Mouse (Mus musculus) kidney, postnatal 0 days (tissue): Measurements from ENCODE around the gene Nfe2l2. TPM values are rescaled to one million over a fixed set of nuclear protein-coding genes. Genes with fewer than 3 reads are reported as not detected.

Experiments
- ATAC-seq: fragments of 200-750 bp; cut with Nextera tagmentation; replicated peaks from 2 replicates; pipeline ENCODE4 v1.8.0; 2017; ENCODE audit warnings: low read depth, moderate number of reproducible peaks, moderate TSS enrichment, moderate library complexity; ENCODE audit not compliant: low FRiP score
- DNase-seq: peaks from one replicate; pipeline ENCODE4 v3.0.0-alpha.2; 2016; ENCODE audit warnings: low spot score
- H3K27ac ChIP-seq: fragments of 300-500 bp; sonication (generic); 2 replicates; pipeline ENCODE4 v1.5.1; 2014; ENCODE audit warnings: mild to moderate bottlenecking
- H3K27me3 ChIP-seq: fragments of 300-500 bp; sonication (generic); 2 replicates; pipeline ENCODE4 v1.6.1; 2014; ENCODE audit warnings: low read length, mixed read lengths; ENCODE audit not compliant: insufficient read depth
- H3K36me3 ChIP-seq: fragments of 300-500 bp; sonication (generic); 2 replicates; pipeline ENCODE4 v1.6.1; 2014; ENCODE audit warnings: low read length, mixed read lengths; ENCODE audit not compliant: insufficient read depth
- H3K4me1 ChIP-seq: fragments of 300-500 bp; sonication (generic); replicated peaks from 2 replicates; pipeline ENCODE4 v1.6.1; 2014; ENCODE audit warnings: antibody characterized with exemption, low read length, mixed read lengths; ENCODE audit not compliant: insufficient read depth
- H3K4me2 ChIP-seq: fragments of 300-500 bp; sonication (generic); 2 replicates; pipeline ENCODE4 v1.6.1; 2014; ENCODE audit warnings: mild to moderate bottlenecking, low read length, moderate library complexity, mixed read lengths
- H3K4me3 ChIP-seq: fragments of 300-500 bp; sonication (generic); replicated peaks from 2 replicates; pipeline ENCODE4 v1.5.1; 2014; ENCODE audit warnings: low read depth, low read length
- H3K9ac ChIP-seq: fragments of 300-500 bp; sonication (generic); 2 replicates; pipeline ENCODE4 v1.6.1; 2014; ENCODE audit warnings: low read depth, low read length
- H3K9me3 ChIP-seq: fragments of 300-500 bp; sonication (generic); replicated peaks from 2 replicates; pipeline ENCODE4 v1.6.1; 2016; ENCODE audit warnings: low read length, inconsistent platforms, mixed read lengths
- CTCF ChIP-seq: IDR thresholded peaks from 2 replicates; pipeline ENCODE4 v1.5.1; 2016; ENCODE audit warnings: antibody characterized with exemption, low read depth, mild to moderate bottlenecking, moderate library complexity
- WGBS: fragments of 180-500 bp; shearing (Covaris S2); extraction: QIAGEN DNeasy Blood & Tissue Kit; methylation state at CpG from one replicate; pipeline ENCODE4 v1.1.7; 2014; 5-methylcytosine and 5-hydroxymethylcytosine counted together
- polyA plus RNA-seq: library from polyadenylated mRNA; unstranded; fragments of >200 nt; fragmentation: Nextera tagmentation; extraction: Ambion mirVana; gene quantifications from 2 replicates; pipeline ENCODE4 v1.2.1, GENCODE M21; 2015

The Nfe2l2 gene
- polyA plus RNA-seq, 1 experiment from 2014 or later: 96.6 TPM

GRCm38 (mm10) chr2:75714766-75715165 lies 10.3 kb upstream of the Nfe2l2 start:
- Histone ChIP-seq H3K4me3 (no peak overlapping the region), H3K4me1 (no peaks in the 10 kb centered on the region), H3K36me3 (no peaks in the 10 kb centered on the region), H3K27ac (no peak overlapping the region), H3K4me2 (no peak overlapping the region), H3K9ac (no peak overlapping the region), H3K27me3 (no peaks in the 10 kb centered on the region), H3K9me3 (no peaks in the 10 kb centered on the region)
- 47% methylated on average over 4 of the region's 4 CpGs for WGBS
- no peak for ATAC-seq
- no peak for DNase-seq
- no peak for TF ChIP-seq CTCF

GRCm38 (mm10) chr2:75713083-75713482 lies 8.6 kb upstream of the Nfe2l2 start:
- no peak overlapping the region for H3K4me2 ChIP-seq
- DNase-seq (no peak), ATAC-seq (no peak)
- H3K9me3 ChIP-seq: no peaks in the 10 kb centered on the region
- no peaks in the 10 kb centered on the region for H3K36me3 ChIP-seq
- no peak overlapping the region for H3K9ac ChIP-seq
- 84% methylated on average over 3 of the region's 3 CpGs for WGBS
- no peaks in the 10 kb centered on the region for H3K27me3 ChIP-seq
- H3K4me1 ChIP-seq: no peaks in the 10 kb centered on the region
- H3K4me3 ChIP-seq: no peak overlapping the region
- H3K27ac ChIP-seq: no peak overlapping the region
- TF ChIP-seq CTCF: no peak

GRCm38 (mm10) chr2:75707420-75707819 lies 3.0 kb upstream of the Nfe2l2 start:
- Histone ChIP-seq H3K9me3 (no peaks in the 10 kb centered on the region), H3K36me3 (no peaks in the 10 kb centered on the region), H3K27ac (no peak overlapping the region), H3K4me1 (0 out of 2 replicates have a peak, but pooled peaks cover 5% of the 10 kb centered on the region), H3K4me2 (no peak overlapping the region), H3K27me3 (no peaks in the 10 kb centered on the region), H3K9ac (no peak overlapping the region), H3K4me3 (no peak overlapping the region)
- ATAC-seq (no peak), DNase-seq (no peak)
- no peak for TF ChIP-seq CTCF
- 22% methylated on average over 1 of the region's 1 CpGs for whole genome bisulfite sequencing

GRCm38 (mm10) chr2:75706435-75706834 lies 2.0 kb upstream of the Nfe2l2 start:
- peak overlapping the region; percentile 8; the same call in 1 of the 2 replicates for H3K27ac ChIP-seq
- no peaks in the 10 kb centered on the region for H3K9me3 ChIP-seq
- no peaks in the 10 kb centered on the region for H3K27me3 ChIP-seq
- ATAC-seq: no peak
- H3K4me2 ChIP-seq: no peak overlapping the region
- peaks cover 14% of the 10 kb centered on the region for H3K4me1 ChIP-seq
- H3K36me3 ChIP-seq: no peaks in the 10 kb centered on the region
- no peak overlapping the region for H3K9ac ChIP-seq
- no peak overlapping the region for H3K4me3 ChIP-seq
- no peak for DNase-seq
- 60% methylated on average over 5 of the region's 5 CpGs for WGBS
- TF ChIP-seq CTCF: no peak

GRCm38 (mm10) chr2:75705162-75705752 lies 816 bp upstream of the Nfe2l2 start:
- Histone ChIP-seq H3K9me3 (no peaks in the 10 kb centered on the region), H3K9ac (peak overlapping the region; percentile 91), H3K4me1 (peaks cover 18% of the 10 kb centered on the region), H3K4me3 (peak overlapping the region; percentile 78), H3K36me3 (no peaks in the 10 kb centered on the region), H3K4me2 (peak overlapping the region; percentile 75), H3K27ac (peak overlapping the region; percentile 99), H3K27me3 (no peaks in the 10 kb centered on the region)
- ATAC-seq (peak; percentile 2; the same call in 1 of the 2 replicates), DNase-seq (peak; percentile 54)
- no peak for TF ChIP-seq CTCF
- 15% methylated on average over 19 of the region's 19 CpGs for WGBS

- 0 out of 2 replicates have a peak, but pooled peaks have one; percentile 1 for TF ChIP-seq CTCF
- Histone ChIP-seq H3K9ac (peak overlapping the region; percentile 91), H3K4me1 (peaks cover 22% of the 10 kb centered on the region), H3K36me3 (no peaks in the 10 kb centered on the region), H3K4me2 (peak overlapping the region; percentile 75), H3K9me3 (no peaks in the 10 kb centered on the region), H3K4me3 (peak overlapping the region; percentile 78), H3K27me3 (no peaks in the 10 kb centered on the region), H3K27ac (peak overlapping the region; percentile 99)
- peak; percentile 97 for DNase-seq
- WGBS: under 1% methylated on average over 62 of the region's 62 CpGs
- peak; percentile 77 for ATAC-seq
These were observed 863 bp downstream of the Nfe2l2 start for GRCm38 (mm10) chr2:75703375-75704181.
